Mouse (Mus musculus) B cell, adult 62 days (primary cell): Measurements from ENCODE around the gene Atp6v1e2. TPM values are rescaled to one million over a fixed set of nuclear protein-coding genes. Genes with fewer than 3 reads are reported as not detected.

Experiments
- total RNA-seq: library from RNA; stranded (reverse); gene quantifications from 4 replicates; pipeline ENCODE4 v1.2.4, GENCODE M21; 2023

Atp6v1e2 gene
- total RNA-seq, result not detected in 4 replicates

DNA sequence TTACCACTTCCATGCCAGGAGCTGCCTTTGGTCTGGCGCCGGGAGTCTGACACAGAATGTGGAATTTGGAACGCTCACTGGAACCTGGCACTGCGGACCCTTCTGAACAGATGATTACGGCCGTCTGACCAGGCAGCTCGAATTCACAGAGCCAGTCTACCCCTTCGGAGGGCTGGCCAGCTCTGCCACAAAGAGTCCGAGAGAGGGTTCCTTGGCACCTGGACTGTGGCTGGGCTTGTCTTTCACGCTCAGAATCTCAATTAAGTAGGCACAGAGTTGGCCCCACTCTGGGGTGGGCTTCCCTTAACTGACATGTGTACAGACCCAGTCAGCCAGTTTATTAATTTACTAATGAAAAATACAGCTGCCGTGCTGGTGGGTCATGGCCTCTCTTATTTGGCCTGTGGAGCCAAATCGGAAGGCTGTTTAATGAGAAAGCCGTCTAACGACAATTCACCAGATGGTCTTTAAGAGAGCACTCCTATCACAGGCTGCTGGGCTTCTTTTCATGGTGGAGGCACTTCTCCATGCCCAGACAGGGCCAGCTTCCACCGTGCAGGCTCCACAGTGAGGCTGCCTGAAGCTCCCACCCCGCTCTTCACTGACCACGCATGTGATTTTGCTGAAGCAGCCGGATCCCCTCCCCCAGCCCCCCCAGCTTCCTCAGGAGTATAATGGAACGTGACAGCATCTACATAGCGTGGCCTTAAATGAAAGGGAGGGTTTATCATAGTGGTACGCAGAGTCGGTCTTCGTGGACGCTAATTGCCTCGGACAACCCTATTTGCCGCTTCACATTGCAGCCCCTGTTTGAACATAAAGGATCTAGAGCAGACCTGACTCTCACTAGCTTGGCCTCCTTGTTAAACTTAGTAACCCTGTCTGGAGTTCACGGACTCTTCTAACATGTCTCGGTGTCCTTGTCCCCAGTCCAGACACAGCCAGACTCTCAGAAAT is at the start of gene Atp6v1e2:
Gene Atp6v1e2 (minus strand): TSS at position 58 of the 957 bp plus-strand sequence.

GRCm38 (mm10) chr17:86962894-86963585 is 15.3 kb upstream of the Atp6v1e2 start, which contains the start of gene Rhoq:
Gene Rhoq (plus strand): TSS chr17:86963082.

DNA sequence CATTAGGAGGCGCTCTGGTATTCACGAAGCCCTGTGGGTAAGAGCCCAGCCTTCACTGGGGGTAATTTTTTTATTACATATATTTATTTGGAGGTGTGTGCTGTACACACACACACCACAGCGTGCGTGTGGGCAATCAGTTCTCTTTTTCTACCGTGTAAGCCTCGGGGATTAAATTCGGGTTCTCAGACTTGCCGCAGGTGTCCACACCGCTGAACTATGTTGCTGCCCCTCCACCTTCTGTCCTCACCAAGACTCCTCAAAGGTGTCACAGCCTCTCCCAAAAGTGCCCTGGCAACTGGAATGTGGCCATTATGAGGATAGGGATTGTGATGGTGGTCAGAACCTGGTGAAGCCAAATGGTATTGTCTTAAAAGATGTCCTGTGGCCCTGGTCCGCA is 30.6 kb downstream of the Atp6v1e2 start, which contains the start of gene Tmem247:
Gene Tmem247 (plus strand): TSS at position 301 of the 400 bp plus-strand sequence.

Other genes with a start within 250 kb of the Atp6v1e2 start
- 0.16 to 0.32 TPM (median 0.24 TPM) in 3 of 4 replicates, not detected in the other for gene Epas1, start 194.2 kb downstream of the Atp6v1e2 start, total RNA-seq
- gene Tmem247, start 30.5 kb downstream of the Atp6v1e2 start, total RNA-seq, result not detected in 4 replicates
- 47.0 to 65.7 TPM (median 58.8 TPM) in 4 replicates for gene Rhoq, start 15.2 kb upstream of the Atp6v1e2 start, total RNA-seq
- 13.0 to 21.4 TPM (median 15.7 TPM) in 4 replicates for gene Pigf, start 77.5 kb upstream of the Atp6v1e2 start, total RNA-seq
- gene Cript, start 77.7 kb upstream of the Atp6v1e2 start, total RNA-seq, result 52.1 to 55.4 TPM (median 54.8 TPM) in 4 replicates
- gene Socs5, start 159.8 kb upstream of the Atp6v1e2 start, total RNA-seq, result 36.5 to 47.2 TPM (median 43.0 TPM) in 4 replicates